Mouse (Mus musculus) neural tube, embryonic 13.5 days (tissue): ENCODE data around the gene Sema5b. TPM values are rescaled to one million over a fixed set of nuclear protein-coding genes. Genes with fewer than 3 reads are reported as not detected.

Source experiments
- ATAC-seq: fragments of 200-750 bp; cut with Nextera tagmentation; 2 replicates; pipeline ENCODE4 v1.8.0; 2017; ENCODE audit warnings: low read depth, mild to moderate bottlenecking, moderate TSS enrichment, moderate library complexity
- H3K27ac ChIP-seq: fragments of 300-500 bp; sonication (generic); replicated peaks from 2 replicates; pipeline ENCODE4 v1.5.1; 2015; ENCODE audit warnings: moderate library complexity, mild to moderate bottlenecking, inconsistent platforms
- H3K27me3 ChIP-seq: fragments of 300-500 bp; sonication (generic); 2 replicates; pipeline ENCODE4 v1.6.1; 2015; ENCODE audit warnings: mild to moderate bottlenecking, inconsistent platforms
- H3K36me3 ChIP-seq: fragments of 300-500 bp; sonication (generic); 2 replicates; pipeline ENCODE4 v1.6.1; 2015; ENCODE audit warnings: mild to moderate bottlenecking, inconsistent platforms
- H3K4me1 ChIP-seq: fragments of 300-500 bp; sonication (generic); replicated peaks from 2 replicates; pipeline ENCODE4 v1.6.1; 2015; ENCODE audit warnings: inconsistent platforms
- H3K4me2 ChIP-seq: fragments of 300-500 bp; sonication (generic); 2 replicates; pipeline ENCODE4 v1.6.1; 2015; ENCODE audit warnings: inconsistent platforms, mild to moderate bottlenecking, moderate library complexity
- H3K4me3 ChIP-seq: fragments of 300-500 bp; sonication (generic); 2 replicates; pipeline ENCODE4 v1.5.1; 2015; ENCODE audit warnings: mild to moderate bottlenecking, inconsistent platforms
- H3K9ac ChIP-seq: fragments of 300-500 bp; sonication (generic); 2 replicates; pipeline ENCODE4 v1.6.1; 2015; ENCODE audit warnings: moderate library complexity, mild to moderate bottlenecking, inconsistent platforms
- H3K9me3 ChIP-seq: fragments of 300-500 bp; sonication (generic); 2 replicates; pipeline ENCODE4 v1.6.1; 2016; ENCODE audit warnings: inconsistent platforms
- WGBS: fragments of 180-500 bp; shearing (Covaris S2); methylation state at CpG from one replicate; pipeline ENCODE4 v1.1.7; 2015; 5-methylcytosine and 5-hydroxymethylcytosine counted together
- polyA plus RNA-seq: library from polyadenylated mRNA; unstranded; fragments of >200 nt; fragmentation: Nextera tagmentation; extraction: Ambion mirVana; gene quantifications from 2 replicates; pipeline ENCODE4 v1.2.1, GENCODE M21; 2015

Sema5b gene
- polyA plus RNA-seq, 1 experiment from 2014 or later = 24.0 TPM

DNA sequence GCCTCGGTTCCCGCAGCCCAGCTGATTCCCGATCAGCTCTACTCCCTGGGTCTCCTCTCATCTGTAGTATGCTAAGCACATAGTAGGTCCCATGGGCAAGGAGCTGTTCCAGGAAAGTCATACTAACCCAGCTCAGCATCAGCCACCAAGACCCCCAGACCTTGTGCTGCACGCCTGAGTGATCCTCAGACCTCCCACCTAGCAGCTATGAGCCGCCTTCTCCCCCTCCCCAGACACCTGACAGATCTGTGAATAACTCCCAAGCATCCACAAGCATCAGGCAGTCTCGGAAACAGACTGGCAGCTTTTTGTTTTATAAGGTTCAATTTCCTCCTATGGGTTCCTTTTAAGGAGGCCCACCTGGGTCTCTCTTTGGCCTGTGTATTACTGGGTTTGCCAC lies 83.9 kb downstream of the Sema5b start:
- H3K4me3 ChIP-seq = no peak overlapping the region
- H3K4me1 ChIP-seq = peaks cover 39% of the 10 kb centered on the region
- 0 out of 2 replicates have a peak, but pooled peaks cover 3% of the 10 kb centered on the region for H3K27me3 ChIP-seq
- H3K4me2 ChIP-seq = no peak overlapping the region
- WGBS = 51% methylated on average over 6 of the region's 6 CpGs
- H3K36me3 ChIP-seq = no peaks in the 10 kb centered on the region; the same call in 1 of the 2 replicates
- no peaks in the 10 kb centered on the region for H3K9me3 ChIP-seq
- H3K27ac ChIP-seq = peak overlapping the region; percentile 68
- no peak for ATAC-seq
- no peak overlapping the region for H3K9ac ChIP-seq

DNA sequence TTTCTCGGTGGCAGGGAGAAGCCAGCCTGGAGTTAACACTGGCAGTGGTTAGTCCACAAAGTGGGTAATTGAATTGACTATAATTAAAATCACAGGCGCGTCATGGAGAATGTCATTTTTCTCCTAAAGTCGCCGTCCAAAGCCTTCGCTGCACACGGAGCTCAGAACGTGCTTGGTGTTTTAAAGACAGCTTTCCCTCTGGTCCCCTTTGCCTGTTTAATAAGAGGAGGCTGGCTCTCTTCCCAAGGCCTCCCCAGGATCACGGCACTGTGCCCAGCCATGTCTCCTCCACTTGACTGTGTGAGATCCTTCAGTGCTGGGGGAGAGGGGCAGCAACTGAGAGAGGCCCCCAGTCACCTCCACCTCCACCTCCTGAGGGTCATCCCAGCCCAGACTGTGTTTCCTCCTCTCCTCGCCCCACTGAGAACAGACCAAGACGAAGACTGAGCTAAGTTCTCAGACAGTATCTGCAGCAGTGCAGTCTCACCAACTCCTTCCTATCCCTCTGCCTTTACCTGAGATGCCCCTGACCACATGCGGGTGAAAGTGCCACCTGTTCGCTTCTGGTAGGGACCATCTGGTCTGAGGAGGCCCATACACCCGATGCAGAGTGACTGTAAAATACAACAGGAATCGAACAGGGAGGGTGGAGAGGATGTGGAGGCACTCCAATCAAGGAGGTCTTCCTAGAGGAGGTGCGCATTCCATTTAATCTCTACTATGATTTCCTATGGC lies 84.5 kb downstream of the Sema5b start:
- 65% methylated on average over 16 of the region's 16 CpGs for WGBS
- Histone ChIP-seq H3K4me3 (no peak overlapping the region), H3K36me3 (no peaks in the 10 kb centered on the region; the same call in 1 of the 2 replicates), H3K4me2 (no peak overlapping the region), H3K27ac (peak overlapping the region; percentile 68), H3K27me3 (0 out of 2 replicates have a peak, but pooled peaks cover 2% of the 10 kb centered on the region), H3K4me1 (peaks cover 44% of the 10 kb centered on the region), H3K9ac (no peak overlapping the region), H3K9me3 (no peaks in the 10 kb centered on the region)
- peak; percentile 34; the same call in 1 of the 2 replicates for ATAC-seq

DNA sequence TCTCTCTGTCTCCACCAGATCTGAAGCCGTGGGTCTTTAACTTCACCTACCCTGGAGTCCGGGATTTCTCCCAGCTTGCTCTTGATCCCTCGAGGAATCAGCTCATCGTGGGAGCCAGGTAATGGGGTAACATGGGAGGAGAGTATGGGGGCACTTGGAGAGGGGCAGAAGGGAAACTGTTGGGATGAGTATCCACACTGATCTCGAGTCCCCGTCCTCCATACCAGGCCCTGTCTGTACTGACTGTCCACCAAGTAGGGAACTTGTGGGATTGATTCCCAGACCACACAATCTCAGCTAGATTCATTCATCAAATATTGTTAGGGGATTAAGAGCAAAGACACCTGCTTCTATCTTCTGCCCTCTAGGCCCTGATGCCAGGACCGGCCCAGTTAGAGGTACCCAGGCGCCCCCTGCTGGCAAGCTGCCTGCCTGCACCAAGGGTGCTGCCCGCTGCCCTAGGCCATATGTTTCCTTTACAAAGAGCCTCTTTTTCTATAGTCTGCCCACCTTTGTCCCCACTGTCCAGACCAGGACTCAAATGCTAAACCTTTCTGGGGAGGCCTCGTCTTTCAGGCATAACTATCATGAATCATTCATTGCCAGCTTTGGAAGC lies 87.2 kb downstream of the Sema5b start:
- Histone ChIP-seq H3K9me3 (no peaks in the 10 kb centered on the region), H3K4me3 (no peak overlapping the region), H3K27me3 (no peaks in the 10 kb centered on the region), H3K27ac (no peak overlapping the region), H3K4me1 (peaks cover 53% of the 10 kb centered on the region), H3K9ac (no peak overlapping the region), H3K36me3 (peaks cover 7% of the 10 kb centered on the region; the same call in 1 of the 2 replicates), H3K4me2 (no peak overlapping the region)
- ATAC-seq = peak; percentile 8; the same call in 1 of the 2 replicates
- 33% methylated on average over 10 of the region's 10 CpGs for WGBS

DNA sequence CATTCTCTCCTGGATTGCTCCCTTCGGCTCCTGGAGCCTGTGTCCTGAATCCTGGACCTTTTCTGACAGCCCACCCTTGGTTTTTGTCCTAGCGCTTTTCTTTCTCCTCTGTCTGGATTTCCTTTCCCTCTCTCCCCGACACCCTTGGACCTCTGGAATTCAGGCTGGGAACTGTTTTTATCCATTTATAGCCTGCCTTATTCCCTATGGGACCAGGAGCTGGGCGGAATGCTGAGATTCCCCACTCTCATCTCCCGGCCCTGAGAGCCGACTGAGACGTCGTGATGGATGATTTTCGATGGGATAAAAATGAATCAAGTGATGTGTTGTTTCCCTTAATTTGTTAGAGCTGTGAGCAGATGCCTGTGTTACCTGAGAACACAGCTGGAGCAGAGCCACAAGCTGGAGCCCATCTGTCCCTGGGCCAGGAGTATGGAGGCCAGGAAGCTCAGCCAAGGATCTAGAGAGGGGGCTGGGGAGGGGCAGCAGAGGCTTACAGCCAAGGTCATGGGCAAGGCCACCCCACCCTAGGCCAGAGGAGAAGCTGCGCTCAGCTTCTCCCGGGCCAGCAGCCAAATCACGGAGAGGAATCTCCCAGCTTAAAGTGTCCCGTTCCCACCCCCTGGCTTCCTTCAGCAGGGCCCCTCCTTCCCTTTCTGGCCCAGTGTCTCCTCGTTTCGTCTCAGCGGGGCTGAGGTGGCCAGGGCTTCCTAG lies 89.7 kb downstream of the Sema5b start:
- no peaks in the 10 kb centered on the region for H3K27me3 ChIP-seq
- peak overlapping the region; percentile 31; the same call in 1 of the 2 replicates for H3K9ac ChIP-seq
- H3K4me1 ChIP-seq = peaks cover 36% of the 10 kb centered on the region
- no peak for ATAC-seq
- 57% methylated on average over 16 of the region's 16 CpGs for WGBS
- H3K4me3 ChIP-seq = no peak overlapping the region
- no peak overlapping the region for H3K4me2 ChIP-seq
- H3K36me3 ChIP-seq = peaks cover 7% of the 10 kb centered on the region; the same call in 1 of the 2 replicates
- H3K27ac ChIP-seq = peak overlapping the region; percentile 42; the same call in 1 of the 2 replicates
- no peaks in the 10 kb centered on the region for H3K9me3 ChIP-seq

DNA sequence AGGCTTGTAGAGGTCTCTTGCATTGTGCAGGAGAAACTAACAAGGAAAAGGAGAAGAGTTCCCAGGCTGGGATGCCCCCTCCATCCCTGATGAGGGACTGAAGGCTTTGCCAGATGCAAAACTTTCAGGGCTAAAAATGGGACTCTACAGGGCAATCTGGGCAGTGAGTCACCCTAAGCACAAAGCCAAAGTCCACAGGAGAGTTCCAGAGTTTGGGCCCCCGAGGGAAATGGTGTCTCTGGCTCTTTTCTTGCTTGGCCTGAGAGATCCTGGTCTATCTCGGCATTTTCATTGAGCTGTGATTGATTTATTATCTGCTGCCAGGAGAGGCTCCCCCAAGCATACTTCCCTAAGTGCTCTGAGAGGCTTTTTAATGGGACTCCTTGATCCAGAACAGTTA lies 92.1 kb downstream of the Sema5b start:
- Histone ChIP-seq H3K4me1 (peaks cover 24% of the 10 kb centered on the region), H3K36me3 (peaks cover 7% of the 10 kb centered on the region; the same call in 1 of the 2 replicates), H3K4me3 (no peak overlapping the region), H3K27ac (no peak overlapping the region), H3K4me2 (no peak overlapping the region), H3K27me3 (no peaks in the 10 kb centered on the region), H3K9me3 (no peaks in the 10 kb centered on the region), H3K9ac (no peak overlapping the region)
- 27% methylated on average over 2 of the region's 2 CpGs for WGBS
- ATAC-seq = no peak

DNA sequence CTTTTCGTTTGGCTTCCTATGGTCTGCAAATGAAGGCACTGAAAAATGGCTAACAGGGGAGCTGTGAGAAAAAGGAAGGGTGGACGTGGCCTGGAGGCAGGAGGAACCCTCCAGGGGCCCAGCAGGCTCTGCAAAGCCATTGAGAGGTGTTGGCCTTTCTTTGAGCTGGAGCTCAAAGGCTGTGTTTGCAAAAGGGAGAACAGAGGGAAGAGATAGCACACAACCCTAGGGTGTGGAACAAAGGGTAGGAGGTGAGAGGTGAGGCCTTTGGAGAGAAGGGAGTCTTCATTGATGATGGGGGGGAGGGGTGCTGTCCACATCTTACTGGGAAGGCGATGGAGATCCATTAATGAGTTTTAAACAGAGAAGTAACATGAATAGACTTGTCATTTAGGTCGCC lies 94.0 kb downstream of the Sema5b start:
- no peak for ATAC-seq
- H3K27me3 ChIP-seq = no peaks in the 10 kb centered on the region
- 0 out of 2 replicates have a peak, but pooled peaks cover 7% of the 10 kb centered on the region for H3K36me3 ChIP-seq
- H3K27ac ChIP-seq = no peak overlapping the region
- no peaks in the 10 kb centered on the region for H3K9me3 ChIP-seq
- H3K4me3 ChIP-seq = no peak overlapping the region
- no peak overlapping the region for H3K9ac ChIP-seq
- peaks cover 23% of the 10 kb centered on the region for H3K4me1 ChIP-seq
- H3K4me2 ChIP-seq = no peak overlapping the region
- WGBS = 65% methylated on average over 4 of the region's 4 CpGs

DNA sequence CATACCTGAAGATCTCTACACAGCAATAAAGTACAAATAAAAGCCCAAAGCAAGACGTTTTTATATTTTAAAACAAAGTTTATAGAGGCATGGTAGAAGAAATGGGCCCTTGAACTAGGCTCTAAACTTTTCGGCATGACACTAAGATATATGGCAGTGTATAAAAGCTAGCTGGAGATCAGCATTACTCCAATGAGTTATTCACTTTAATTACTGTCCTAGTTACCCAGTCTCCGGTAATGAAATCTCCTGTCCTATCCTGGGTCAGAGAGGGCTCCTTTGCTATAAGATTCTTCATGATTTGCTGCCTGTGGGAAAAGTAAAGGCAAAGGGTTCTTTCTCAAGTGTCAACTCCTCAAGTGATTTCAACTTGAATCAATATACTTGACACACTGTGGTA lies 98.6 kb downstream of the Sema5b start:
- no peak for ATAC-seq
- no peaks in the 10 kb centered on the region for H3K36me3 ChIP-seq
- H3K27me3 ChIP-seq = no peaks in the 10 kb centered on the region
- no peaks in the 10 kb centered on the region for H3K4me1 ChIP-seq
- no peak overlapping the region for H3K4me2 ChIP-seq
- 73% methylated on average over 3 of the region's 3 CpGs for WGBS
- no peak overlapping the region for H3K9ac ChIP-seq
- no peak overlapping the region for H3K4me3 ChIP-seq
- H3K9me3 ChIP-seq = no peaks in the 10 kb centered on the region
- H3K27ac ChIP-seq = no peak overlapping the region

DNA sequence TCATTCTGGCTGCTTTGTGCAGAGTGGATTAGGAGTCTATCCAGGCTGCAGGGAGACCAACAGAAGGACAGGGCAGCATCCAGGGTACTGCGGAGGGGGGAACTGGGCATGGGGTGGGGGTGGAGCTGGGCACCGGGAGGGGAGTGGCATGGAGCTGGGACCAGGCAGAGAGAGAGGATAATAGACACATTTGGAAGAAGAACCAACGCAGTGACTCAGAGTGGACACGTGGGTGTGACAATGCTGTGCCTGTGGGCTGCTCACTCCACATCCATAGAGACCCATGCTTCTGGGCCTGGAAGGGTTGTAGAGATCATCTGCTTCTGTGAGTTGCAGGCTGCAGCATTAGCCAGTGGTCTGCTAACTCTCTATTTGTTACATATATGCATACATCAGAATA lies 107.9 kb downstream of the Sema5b start:
- no peak for ATAC-seq
- 0 out of 2 replicates have a peak, but pooled peaks cover 5% of the 10 kb centered on the region for H3K4me1 ChIP-seq
- H3K27ac ChIP-seq = no peak overlapping the region
- peaks cover 20% of the 10 kb centered on the region for H3K36me3 ChIP-seq
- no peak overlapping the region for H3K4me2 ChIP-seq
- H3K27me3 ChIP-seq = no peaks in the 10 kb centered on the region
- no peaks in the 10 kb centered on the region for H3K9me3 ChIP-seq
- H3K4me3 ChIP-seq = no peak overlapping the region
- WGBS = 86% methylated on average over 4 of the region's 4 CpGs
- H3K9ac ChIP-seq = no peak overlapping the region

DNA sequence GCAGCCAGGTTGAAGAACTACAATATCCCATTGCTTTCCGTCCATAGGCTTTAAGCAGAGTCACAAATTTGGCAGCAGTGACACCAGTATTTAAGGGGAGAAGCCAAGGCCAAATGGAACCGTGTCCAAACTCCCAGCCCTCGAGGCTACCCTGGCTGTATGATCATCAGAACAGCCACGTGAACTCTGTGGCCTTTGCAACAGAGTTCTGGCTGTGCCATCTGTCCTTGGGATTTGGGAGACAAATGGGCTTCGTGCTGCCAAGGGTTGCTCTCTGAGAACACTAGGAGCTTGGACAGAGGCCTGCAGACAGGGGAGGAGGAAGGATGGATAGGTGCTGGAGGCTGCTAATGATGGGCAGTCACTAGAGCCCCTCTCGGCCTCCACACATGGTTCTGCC lies 111.3 kb downstream of the Sema5b start:
- Histone ChIP-seq H3K4me2 (no peak overlapping the region), H3K36me3 (peaks cover 5% of the 10 kb centered on the region; the same call in 1 of the 2 replicates), H3K27me3 (no peaks in the 10 kb centered on the region), H3K27ac (no peak overlapping the region), H3K9me3 (no peaks in the 10 kb centered on the region), H3K9ac (no peak overlapping the region), H3K4me1 (0 out of 2 replicates have a peak, but pooled peaks cover 5% of the 10 kb centered on the region), H3K4me3 (no peak overlapping the region)
- 64% methylated on average over 6 of the region's 6 CpGs for WGBS
- ATAC-seq = no peak

DNA sequence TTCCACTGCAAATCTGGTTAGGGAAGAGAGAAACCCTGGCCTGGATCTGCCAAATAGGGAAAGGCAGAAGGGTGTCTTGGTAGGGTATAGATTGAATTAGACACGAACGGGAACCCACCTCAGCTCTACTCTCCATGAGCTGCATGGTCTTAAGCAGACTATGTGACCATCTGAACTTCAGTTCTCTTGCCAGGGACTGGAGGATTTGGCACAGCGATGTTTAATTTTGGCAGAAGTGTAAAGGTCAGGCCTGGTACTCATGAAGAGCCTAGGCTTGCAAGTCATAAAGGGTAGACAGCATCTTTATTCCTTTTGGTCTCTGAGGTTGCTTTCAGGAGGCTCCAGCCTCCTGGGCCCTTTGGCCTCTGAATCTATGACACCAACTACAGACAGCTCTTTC lies 111.8 kb downstream of the Sema5b start:
- H3K4me2 ChIP-seq = no peak overlapping the region
- no peak overlapping the region for H3K9ac ChIP-seq
- H3K27ac ChIP-seq = no peak overlapping the region
- H3K4me3 ChIP-seq = no peak overlapping the region
- H3K4me1 ChIP-seq = 0 out of 2 replicates have a peak, but pooled peaks cover 5% of the 10 kb centered on the region
- 0 out of 2 replicates have a peak, but pooled peaks cover under 1% of the 10 kb centered on the region for H3K36me3 ChIP-seq
- 91% methylated on average over 3 of the region's 3 CpGs for WGBS
- no peaks in the 10 kb centered on the region for H3K9me3 ChIP-seq
- no peak for ATAC-seq
- 0 out of 2 replicates have a peak, but pooled peaks cover 2% of the 10 kb centered on the region for H3K27me3 ChIP-seq

DNA sequence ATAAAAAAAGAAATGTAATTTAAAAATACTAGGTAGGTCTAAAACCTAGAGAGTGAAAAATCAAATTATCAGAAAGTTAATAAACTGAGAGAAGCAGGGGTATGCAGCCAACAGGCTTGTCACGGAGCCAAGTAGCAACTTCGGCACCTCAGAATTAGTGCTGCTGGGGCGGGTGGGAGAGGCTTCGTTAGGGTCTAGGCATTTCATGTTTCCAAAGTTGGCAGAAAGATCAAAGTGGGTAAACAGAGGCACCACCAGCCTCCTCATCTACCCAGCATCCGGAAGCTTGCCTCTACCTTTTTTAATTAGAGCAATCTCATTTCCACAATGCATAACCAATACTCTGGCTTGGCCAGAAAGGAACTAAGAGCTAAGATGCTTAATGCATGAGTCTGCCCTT lies 113.0 kb downstream of the Sema5b start:
- 89% methylated on average over 5 of the region's 5 CpGs for WGBS
- no peak overlapping the region for H3K27ac ChIP-seq
- 0 out of 2 replicates have a peak, but pooled peaks cover 5% of the 10 kb centered on the region for H3K4me1 ChIP-seq
- 0 out of 2 replicates have a peak, but pooled peaks cover 4% of the 10 kb centered on the region for H3K27me3 ChIP-seq
- no peaks in the 10 kb centered on the region for H3K36me3 ChIP-seq
- no peak overlapping the region for H3K4me2 ChIP-seq
- no peak overlapping the region for H3K4me3 ChIP-seq
- H3K9ac ChIP-seq = no peak overlapping the region
- ATAC-seq = no peak
- H3K9me3 ChIP-seq = no peaks in the 10 kb centered on the region

DNA sequence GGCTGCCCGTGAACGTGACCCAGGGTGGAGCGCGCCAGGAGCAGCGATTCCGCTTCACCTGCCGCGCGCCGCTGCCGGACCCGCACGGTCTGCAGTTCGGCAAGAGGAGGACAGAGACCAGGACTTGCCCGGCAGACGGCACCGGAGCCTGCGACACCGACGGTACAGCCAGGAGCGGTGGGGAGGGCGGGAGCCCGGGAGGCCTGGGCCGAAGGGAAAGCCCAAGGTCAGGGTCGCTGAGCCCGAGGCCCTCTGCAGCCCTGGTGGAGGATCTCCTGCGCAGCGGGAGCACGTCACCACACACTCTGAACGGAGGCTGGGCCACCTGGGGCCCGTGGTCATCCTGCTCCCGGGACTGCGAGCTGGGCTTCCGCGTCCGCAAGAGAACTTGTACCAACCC lies 119.3 kb downstream of the Sema5b start:
- Histone ChIP-seq H3K9ac (0 out of 2 replicates have a peak overlapping the region, but pooled peaks have one; percentile 31), H3K4me3 (peak overlapping the region; percentile 29), H3K4me1 (peaks cover 11% of the 10 kb centered on the region), H3K4me2 (peak overlapping the region; percentile 53), H3K36me3 (peaks cover 37% of the 10 kb centered on the region), H3K27me3 (peaks cover 26% of the 10 kb centered on the region), H3K9me3 (no peaks in the 10 kb centered on the region), H3K27ac (no peak overlapping the region)
- no peak for ATAC-seq
- WGBS = 16% methylated on average over 36 of the region's 36 CpGs
